Mouse (Mus musculus) liver, adult 2 months (tissue): ENCODE data around the gene Batf. TPM values are rescaled to one million over a fixed set of nuclear protein-coding genes. Genes with fewer than 3 reads are reported as not detected.

ENCODE experiments used
- DNase-seq: peaks from one replicate; pipeline ENCODE4 v3.0.0-alpha.2; 2011; ENCODE audit warnings: low read depth, low spot score; ENCODE audit errors: extremely low read depth
- H3K27ac ChIP-seq: fragments of 200-500 bp; replicated peaks from 2 replicates; pipeline ENCODE4 v1.5.1; 2012; ENCODE audit warnings: low read depth, mild to moderate bottlenecking, control low read depth, inconsistent platforms, low read length; ENCODE audit not compliant: insufficient read depth
- H3K27me3 ChIP-seq: fragments of 200-500 bp; 2 replicates; pipeline ENCODE4 v1.6.1; 2012; ENCODE audit warnings: mild to moderate bottlenecking, moderate library complexity, low read length, inconsistent platforms; ENCODE audit not compliant: control insufficient read depth, insufficient read depth
- H3K36me3 ChIP-seq: fragments of 200-500 bp; 2 replicates; pipeline ENCODE4 v1.6.1; 2012; ENCODE audit warnings: low read length, inconsistent platforms; ENCODE audit not compliant: control insufficient read depth, insufficient read depth
- H3K4me1 ChIP-seq: fragments of 200-500 bp; 2 replicates; pipeline ENCODE4 v1.6.1; 2011; ENCODE audit warnings: low read length; ENCODE audit not compliant: control insufficient read depth, insufficient read depth
- H3K4me3 ChIP-seq: fragments of 200-500 bp; 2 replicates; pipeline ENCODE4 v1.5.1; 2011; ENCODE audit warnings: low read depth, mild to moderate bottlenecking, control low read depth, low read length, moderate library complexity; ENCODE audit not compliant: insufficient read depth
- H3K79me2 ChIP-seq: fragments of 200-500 bp; 2 replicates; pipeline ENCODE4 v1.6.1; 2012; ENCODE audit warnings: inconsistent platforms, mild to moderate bottlenecking, low read length, moderate library complexity; ENCODE audit not compliant: control insufficient read depth, insufficient read depth
- H3K9ac ChIP-seq: fragments of 200-500 bp; 2 replicates; pipeline ENCODE4 v1.6.1; 2012; ENCODE audit warnings: low read depth, mild to moderate bottlenecking, control low read depth, inconsistent platforms, low read length
- CTCF ChIP-seq: fragments of 200-500 bp; IDR thresholded peaks from 2 replicates; pipeline ENCODE4 v1.5.1; 2011; ENCODE audit warnings: low read depth, low read length, control low read depth
- POLR2A ChIP-seq: fragments of 200-500 bp; IDR thresholded peaks from 2 replicates; pipeline ENCODE4 v1.6.1; 2011; ENCODE audit warnings: low read length, control low read depth; ENCODE audit not compliant: insufficient read depth; ENCODE audit errors: extremely low read depth
- WGBS: fragments of 180-500 bp; shearing (Covaris S2); methylation state at CpG from one replicate; pipeline ENCODE4 v1.1.7; 2018; 5-methylcytosine and 5-hydroxymethylcytosine counted together
- polyA plus RNA-seq: library from polyadenylated mRNA; depleted of rRNA; stranded (reverse); fragments of >200 nt; gene quantifications from 2 replicates; pipeline ENCODE4 v1.2.3, GENCODE M21; 2012
- total RNA-seq: library from RNA; depleted of rRNA; stranded (reverse); fragments of >200 nt; gene quantifications from 2 replicates; pipeline ENCODE4 v1.2.3, GENCODE M21; 2014

Gene Batf
- total and polyA plus RNA-seq, 2 experiments: 0.74 to 0.76 TPM

DNA sequence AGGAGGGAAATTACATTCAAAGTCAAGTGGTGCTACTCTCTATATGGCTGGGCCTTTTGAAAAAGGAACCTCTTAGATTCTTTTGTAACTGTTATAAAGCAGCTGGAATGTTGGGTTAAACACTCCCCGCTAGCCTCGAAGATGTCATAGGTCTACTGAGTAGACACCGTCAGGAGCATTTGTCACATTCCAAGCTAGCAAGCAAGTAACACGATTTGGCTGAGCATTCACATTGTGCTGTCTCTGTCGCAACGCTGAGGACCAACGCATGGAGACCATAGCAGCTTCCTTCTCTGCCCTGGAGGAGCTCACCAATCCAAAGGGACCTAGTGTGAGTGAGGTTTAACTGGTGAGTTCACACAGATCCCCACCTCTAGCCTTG, 14.4 kb downstream of the Batf start:
- WGBS: 84% methylated on average over 7 of the region's 7 CpGs
- Histone ChIP-seq H3K36me3 (no peaks in the 10 kb centered on the region), H3K27me3 (no peaks in the 10 kb centered on the region), H3K27ac (no peak overlapping the region), H3K9ac (no peak overlapping the region), H3K4me3 (no peak overlapping the region), H3K79me2 (no peaks in the 10 kb centered on the region), H3K4me1 (peaks cover 3% of the 10 kb centered on the region)
- TF ChIP-seq CTCF (no peak), POLR2A (no peak)
- DNase-seq: no peak

DNA sequence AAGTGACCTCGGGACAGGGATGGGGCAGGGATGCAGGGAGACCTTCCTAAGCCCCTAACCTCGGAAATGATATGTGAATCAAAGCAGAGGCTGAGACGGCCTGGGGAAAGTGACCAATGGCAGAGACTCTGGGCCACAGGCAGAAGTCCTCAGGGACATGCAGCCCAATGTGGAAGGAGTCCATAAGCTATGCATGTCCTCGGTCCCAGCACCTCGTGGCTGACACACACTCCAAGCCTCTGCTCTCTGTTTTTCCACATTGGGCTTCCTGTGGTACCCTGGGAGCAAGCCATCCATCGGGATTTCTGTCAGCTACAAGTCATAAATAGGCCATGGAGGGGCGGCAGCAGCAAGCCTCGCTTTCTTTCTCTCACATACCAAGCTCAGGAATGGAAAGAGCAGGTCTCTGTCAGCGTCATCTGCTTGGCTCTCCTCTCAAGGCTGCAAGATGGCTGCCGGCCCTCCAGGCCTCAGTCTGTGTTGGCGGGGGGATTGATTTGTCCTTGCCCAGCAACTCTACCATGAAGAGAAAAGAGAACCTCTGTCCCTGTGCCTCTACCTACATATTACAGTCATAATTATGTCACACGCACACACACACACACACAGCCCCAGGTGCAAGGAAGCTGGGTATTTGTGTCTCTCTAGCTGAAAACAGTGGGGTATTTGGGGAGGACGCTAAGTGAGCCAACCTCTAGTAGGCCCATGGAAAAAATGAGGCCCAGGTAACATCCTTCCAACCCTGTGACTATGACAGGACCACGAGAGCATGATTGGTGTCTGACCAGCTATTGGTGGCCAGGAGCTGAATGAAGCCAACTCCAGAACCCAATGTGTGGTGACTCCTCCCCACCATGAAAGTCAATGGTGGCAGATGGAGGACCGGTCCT, 15.9 kb downstream of the Batf start:
- no peak overlapping the region for H3K27ac ChIP-seq
- TF ChIP-seq POLR2A: no peak
- TF ChIP-seq CTCF: no peak
- 92% methylated on average over 15 of the region's 15 CpGs for WGBS

DNA sequence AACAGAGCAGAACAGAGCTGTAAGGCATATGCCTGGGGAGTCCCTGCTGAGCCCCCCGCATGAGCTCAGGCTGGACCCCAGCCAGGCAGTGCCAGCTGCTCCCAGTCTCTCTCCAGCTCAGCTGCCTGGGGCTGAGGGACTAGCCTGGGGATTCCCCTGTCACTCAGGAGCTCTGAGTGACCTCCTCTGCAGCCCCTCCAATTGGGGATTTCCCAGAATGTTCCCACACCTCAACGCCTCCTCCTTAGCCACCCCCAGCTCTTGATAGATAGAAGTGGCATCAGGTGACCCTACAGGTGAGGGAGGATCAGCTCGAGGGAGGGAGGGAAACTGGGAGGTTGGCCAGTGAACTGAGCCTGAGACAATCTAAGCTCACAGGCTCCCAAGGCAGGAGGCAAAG, 17.0 kb downstream of the Batf start:
- 56% methylated on average over 3 of the region's 3 CpGs for WGBS
- H3K4me1 ChIP-seq: peaks cover 3% of the 10 kb centered on the region; the same call in 1 of the 2 replicates
- no peak for DNase-seq
- TF ChIP-seq POLR2A: no peak
- no peak for TF ChIP-seq CTCF
- H3K9ac ChIP-seq: no peak overlapping the region
- H3K36me3 ChIP-seq: no peaks in the 10 kb centered on the region
- no peak overlapping the region for H3K27ac ChIP-seq
- H3K27me3 ChIP-seq: no peaks in the 10 kb centered on the region
- no peaks in the 10 kb centered on the region for H3K79me2 ChIP-seq
- H3K4me3 ChIP-seq: no peak overlapping the region

More for the DNA sequence above, 15.9 kb downstream of the Batf start:
- H3K27me3 ChIP-seq: no peaks in the 10 kb centered on the region
- no peak overlapping the region for H3K4me3 ChIP-seq
- no peaks in the 10 kb centered on the region for H3K79me2 ChIP-seq
- peaks cover 3% of the 10 kb centered on the region for H3K4me1 ChIP-seq
- no peak for DNase-seq
- H3K36me3 ChIP-seq: no peaks in the 10 kb centered on the region
- no peak overlapping the region for H3K9ac ChIP-seq

DNA sequence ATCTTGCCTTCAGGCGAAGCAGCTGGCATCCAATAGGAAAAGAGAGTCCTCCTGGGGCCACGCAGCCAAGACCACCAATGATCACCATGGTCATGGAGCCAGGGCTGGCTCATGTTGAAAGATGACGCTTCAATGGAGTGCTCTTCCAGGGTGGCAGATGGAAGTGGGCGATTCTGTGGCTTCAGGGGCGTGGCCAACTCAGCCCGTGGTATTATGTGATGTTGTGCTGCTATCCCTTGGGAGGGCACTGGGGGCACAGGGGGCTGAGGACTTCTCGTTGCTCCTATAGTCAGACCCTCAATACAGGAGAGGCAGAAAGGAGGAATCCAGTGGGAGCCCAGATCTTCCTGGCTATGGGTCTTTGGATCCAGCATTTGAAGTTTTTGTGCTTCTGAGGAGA, 18.1 kb downstream of the Batf start:
- 73% methylated on average over 7 of the region's 7 CpGs for WGBS
- Histone ChIP-seq H3K4me1 (peaks cover 3% of the 10 kb centered on the region; the same call in 1 of the 2 replicates), H3K79me2 (no peaks in the 10 kb centered on the region), H3K4me3 (no peak overlapping the region), H3K9ac (no peak overlapping the region), H3K27ac (no peak overlapping the region), H3K27me3 (no peaks in the 10 kb centered on the region), H3K36me3 (no peaks in the 10 kb centered on the region)
- TF ChIP-seq POLR2A (no peak), CTCF (no peak)
- no peak for DNase-seq

DNA sequence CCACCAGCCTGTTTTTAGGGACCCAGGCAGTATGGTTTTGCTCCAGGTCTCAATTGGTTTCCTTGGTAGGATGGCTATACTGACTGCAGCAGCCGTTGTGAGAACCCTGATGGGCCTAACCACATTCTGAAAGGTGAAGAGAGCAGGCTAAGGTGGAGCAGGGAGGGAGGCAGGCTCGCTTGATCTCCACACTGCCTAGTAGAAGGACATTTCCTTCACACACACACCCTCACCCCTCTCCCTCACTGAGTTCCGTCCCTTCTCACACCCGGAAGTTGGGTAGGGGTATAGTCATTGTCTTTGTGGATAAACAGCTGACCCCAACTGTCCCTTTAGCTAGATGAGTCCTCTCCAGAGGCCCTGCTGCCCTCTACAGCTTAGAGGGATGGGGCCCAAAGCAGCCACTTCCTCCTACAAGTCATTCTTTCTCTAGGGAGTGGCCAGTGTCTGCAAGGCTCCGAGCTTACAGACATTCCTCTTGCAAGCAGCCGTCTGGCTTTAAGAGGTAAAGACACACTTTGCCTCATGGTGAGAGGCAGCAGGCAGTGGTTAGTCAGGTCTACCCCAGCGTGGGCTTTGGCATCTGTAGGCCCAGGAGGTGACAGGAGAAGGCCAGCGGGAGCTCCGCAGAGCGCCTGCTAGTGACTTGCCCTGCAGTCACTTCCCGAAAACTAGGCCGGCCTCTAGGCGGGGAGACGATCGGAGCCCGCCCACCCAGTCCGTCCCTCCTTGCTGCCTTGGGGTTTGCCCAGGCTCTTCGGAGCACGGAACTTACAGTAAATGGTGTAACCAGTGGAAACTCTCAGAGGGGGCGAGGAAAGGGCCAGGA, 18.7 kb downstream of the Batf start:
- peak; percentile 34 for DNase-seq
- Histone ChIP-seq H3K36me3 (no peaks in the 10 kb centered on the region), H3K27ac (peak overlapping the region; percentile 56), H3K9ac (peak overlapping the region; percentile 59), H3K27me3 (no peaks in the 10 kb centered on the region), H3K79me2 (no peaks in the 10 kb centered on the region), H3K4me3 (peak overlapping the region; percentile 43), H3K4me1 (peaks cover 3% of the 10 kb centered on the region; the same call in 1 of the 2 replicates)
- 12% methylated on average over 20 of the region's 20 CpGs for WGBS
- TF ChIP-seq CTCF (0 out of 2 replicates have a peak, but pooled peaks have one; percentile 0), POLR2A (peak; percentile 40; the same call in 1 of the 2 replicates)
